Mouse (Mus musculus): ENCODE data around the gene Cdh18. TPM values are rescaled to one million over a fixed set of nuclear protein-coding genes. Genes with fewer than 3 reads are reported as not detected.

The Cdh18 gene
- polyA plus RNA-seq, 1 experiment from 2014 or later = 0.95 TPM

- no peak for ATAC-seq (ENCODE audit: low FRiP score)
- H3K9me3 ChIP-seq = no peaks in the 10 kb centered on the region
- H3K9ac ChIP-seq = no peak overlapping the region
- H3K27ac ChIP-seq = no peak overlapping the region
- H3K4me3 ChIP-seq (replicated peaks) = no peak overlapping the region
- no peaks in the 10 kb centered on the region for H3K27me3 ChIP-seq
- H3K36me3 ChIP-seq (replicated peaks) = no peaks in the 10 kb centered on the region
- no peak overlapping the region for H3K4me2 ChIP-seq
- H3K4me1 ChIP-seq = no peaks in the 10 kb centered on the region
- WGBS = 93% methylated on average over 4 of the region's 4 CpGs
Observed at GRCm38 (mm10) chr15:22776346-22776745, 227.5 kb downstream of the Cdh18 start.

GRCm38 (mm10) chr15:22789696-22790095, 240.9 kb downstream of the Cdh18 start:
- ATAC-seq (ENCODE audit: low FRiP score) = no peak
- Histone ChIP-seq H3K4me3 (replicated peaks) (no peak overlapping the region), H3K4me2 (no peak overlapping the region), H3K36me3 (replicated peaks) (no peaks in the 10 kb centered on the region), H3K9me3 (no peaks in the 10 kb centered on the region), H3K27me3 (no peaks in the 10 kb centered on the region), H3K4me1 (no peaks in the 10 kb centered on the region), H3K27ac (no peak overlapping the region), H3K9ac (no peak overlapping the region)
- WGBS = 90% methylated on average over 6 of the region's 6 CpGs

GRCm38 (mm10) chr15:22791791-22792190, 243.0 kb downstream of the Cdh18 start:
- WGBS = 92% methylated on average over 3 of the region's 3 CpGs
- Histone ChIP-seq H3K27me3 (no peaks in the 10 kb centered on the region), H3K4me3 (replicated peaks) (no peak overlapping the region), H3K27ac (no peak overlapping the region), H3K9ac (no peak overlapping the region), H3K9me3 (no peaks in the 10 kb centered on the region), H3K36me3 (replicated peaks) (no peaks in the 10 kb centered on the region), H3K4me2 (no peak overlapping the region), H3K4me1 (no peaks in the 10 kb centered on the region)
- no peak for ATAC-seq (ENCODE audit: low FRiP score)

- ATAC-seq (ENCODE audit: low FRiP score) = no peak
- no peaks in the 10 kb centered on the region for H3K9me3 ChIP-seq
- H3K27ac ChIP-seq = no peak overlapping the region
- no peaks in the 10 kb centered on the region for H3K4me1 ChIP-seq
- H3K27me3 ChIP-seq = no peaks in the 10 kb centered on the region
- no peaks in the 10 kb centered on the region for H3K36me3 ChIP-seq (replicated peaks)
- no peak overlapping the region for H3K4me3 ChIP-seq (replicated peaks)
- no peak overlapping the region for H3K4me2 ChIP-seq
- H3K9ac ChIP-seq = no peak overlapping the region
Observed at GRCm38 (mm10) chr15:22833127-22833526, 284.3 kb downstream of the Cdh18 start.

- Histone ChIP-seq H3K4me1 (no peaks in the 10 kb centered on the region), H3K27me3 (no peaks in the 10 kb centered on the region), H3K9ac (no peak overlapping the region), H3K4me3 (replicated peaks) (no peak overlapping the region), H3K36me3 (replicated peaks) (no peaks in the 10 kb centered on the region), H3K4me2 (no peak overlapping the region), H3K27ac (no peak overlapping the region), H3K9me3 (no peaks in the 10 kb centered on the region)
- no peak for ATAC-seq (ENCODE audit: low FRiP score)
- WGBS = 74% methylated on average over 1 of the region's 1 CpGs
Observed at GRCm38 (mm10) chr15:22837173-22837572, 288.4 kb downstream of the Cdh18 start.

GRCm38 (mm10) chr15:22857704-22858103, 308.9 kb downstream of the Cdh18 start:
- no peak for ATAC-seq (ENCODE audit: low FRiP score)
- Histone ChIP-seq H3K27ac (no peak overlapping the region), H3K4me3 (replicated peaks) (no peak overlapping the region)

GRCm38 (mm10) chr15:22870679-22871078, 321.9 kb downstream of the Cdh18 start:
- 0 out of 2 replicates have a peak, but pooled peaks cover 2% of the 10 kb centered on the region for H3K4me1 ChIP-seq
- H3K27ac ChIP-seq = no peak overlapping the region
- H3K36me3 ChIP-seq (replicated peaks) = no peaks in the 10 kb centered on the region
- H3K4me3 ChIP-seq (replicated peaks) = no peak overlapping the region
- WGBS = 63% methylated on average over 1 of the region's 1 CpGs
- no peaks in the 10 kb centered on the region for H3K9me3 ChIP-seq
- no peak for ATAC-seq (ENCODE audit: low FRiP score)
- H3K4me2 ChIP-seq = no peak overlapping the region
- H3K9ac ChIP-seq = no peak overlapping the region
- no peaks in the 10 kb centered on the region for H3K27me3 ChIP-seq

More at GRCm38 (mm10) chr15:22857704-22858103, 308.9 kb downstream of the Cdh18 start:
- Histone ChIP-seq H3K4me2 (no peak overlapping the region), H3K9ac (no peak overlapping the region), H3K27me3 (no peaks in the 10 kb centered on the region), H3K36me3 (replicated peaks) (no peaks in the 10 kb centered on the region), H3K4me1 (no peaks in the 10 kb centered on the region), H3K9me3 (no peaks in the 10 kb centered on the region)

- no peaks in the 10 kb centered on the region for H3K4me1 ChIP-seq
- no peaks in the 10 kb centered on the region for H3K27me3 ChIP-seq
- no peaks in the 10 kb centered on the region for H3K9me3 ChIP-seq
- H3K4me2 ChIP-seq = no peak overlapping the region
- 73% methylated on average over 4 of the region's 4 CpGs for WGBS
- no peaks in the 10 kb centered on the region for H3K36me3 ChIP-seq (replicated peaks)
- ATAC-seq (ENCODE audit: low FRiP score) = no peak
- no peak overlapping the region for H3K4me3 ChIP-seq (replicated peaks)
- H3K9ac ChIP-seq = no peak overlapping the region
- no peak overlapping the region for H3K27ac ChIP-seq
Observed at GRCm38 (mm10) chr15:22897724-22898123, 348.9 kb downstream of the Cdh18 start.

GRCm38 (mm10) chr15:22898208-22898607, 349.4 kb downstream of the Cdh18 start:
- Histone ChIP-seq H3K27me3 (no peaks in the 10 kb centered on the region), H3K9me3 (no peaks in the 10 kb centered on the region), H3K27ac (no peak overlapping the region), H3K4me2 (no peak overlapping the region), H3K4me3 (replicated peaks) (no peak overlapping the region), H3K36me3 (replicated peaks) (no peaks in the 10 kb centered on the region), H3K9ac (no peak overlapping the region), H3K4me1 (no peaks in the 10 kb centered on the region)
- ATAC-seq (ENCODE audit: low FRiP score) = no peak
- WGBS = 89% methylated on average over 4 of the region's 4 CpGs

GRCm38 (mm10) chr15:22914444-22914843, 365.6 kb downstream of the Cdh18 start:
- Histone ChIP-seq H3K4me2 (no peak overlapping the region), H3K9me3 (no peaks in the 10 kb centered on the region), H3K9ac (no peak overlapping the region), H3K4me1 (no peaks in the 10 kb centered on the region), H3K4me3 (replicated peaks) (no peak overlapping the region), H3K27ac (no peak overlapping the region), H3K27me3 (no peaks in the 10 kb centered on the region), H3K36me3 (replicated peaks) (no peaks in the 10 kb centered on the region)
- no peak for ATAC-seq (ENCODE audit: low FRiP score)

GRCm38 (mm10) chr15:22934293-22934692, 385.5 kb downstream of the Cdh18 start:
- Histone ChIP-seq H3K36me3 (replicated peaks) (no peaks in the 10 kb centered on the region), H3K9me3 (no peaks in the 10 kb centered on the region), H3K27me3 (no peaks in the 10 kb centered on the region), H3K4me2 (no peak overlapping the region), H3K4me3 (replicated peaks) (no peak overlapping the region), H3K9ac (no peak overlapping the region), H3K4me1 (no peaks in the 10 kb centered on the region), H3K27ac (no peak overlapping the region)
- 86% methylated on average over 4 of the region's 4 CpGs for WGBS
- ATAC-seq (ENCODE audit: low FRiP score) = no peak

- WGBS = 80% methylated on average over 1 of the region's 1 CpGs
Observed at GRCm38 (mm10) chr15:22947234-22947633, 398.4 kb downstream of the Cdh18 start.

GRCm38 (mm10) chr15:22969424-22969823, 420.6 kb downstream of the Cdh18 start:
- WGBS = 74% methylated on average over 11 of the region's 11 CpGs

More at GRCm38 (mm10) chr15:22947234-22947633, 398.4 kb downstream of the Cdh18 start:
- Histone ChIP-seq H3K27me3 (no peaks in the 10 kb centered on the region), H3K36me3 (replicated peaks) (no peaks in the 10 kb centered on the region), H3K4me2 (no peak overlapping the region), H3K27ac (no peak overlapping the region), H3K9ac (no peak overlapping the region), H3K4me3 (replicated peaks) (no peak overlapping the region), H3K9me3 (no peaks in the 10 kb centered on the region), H3K4me1 (no peaks in the 10 kb centered on the region)
- ATAC-seq (ENCODE audit: low FRiP score) = no peak

GRCm38 (mm10) chr15:22980136-22980535, 431.3 kb downstream of the Cdh18 start:
- Histone ChIP-seq H3K27me3 (no peaks in the 10 kb centered on the region), H3K4me2 (no peak overlapping the region), H3K36me3 (replicated peaks) (no peaks in the 10 kb centered on the region), H3K4me3 (replicated peaks) (no peak overlapping the region), H3K9me3 (no peaks in the 10 kb centered on the region), H3K27ac (no peak overlapping the region), H3K4me1 (no peaks in the 10 kb centered on the region), H3K9ac (no peak overlapping the region)
- ATAC-seq (ENCODE audit: low FRiP score) = no peak
- WGBS = 88% methylated on average over 5 of the region's 5 CpGs

More at GRCm38 (mm10) chr15:22969424-22969823, 420.6 kb downstream of the Cdh18 start:
- Histone ChIP-seq H3K9ac (no peak overlapping the region), H3K4me1 (no peaks in the 10 kb centered on the region), H3K27ac (no peak overlapping the region), H3K36me3 (replicated peaks) (no peaks in the 10 kb centered on the region), H3K4me3 (replicated peaks) (no peak overlapping the region), H3K9me3 (no peaks in the 10 kb centered on the region), H3K27me3 (no peaks in the 10 kb centered on the region), H3K4me2 (no peak overlapping the region)
- no peak for ATAC-seq (ENCODE audit: low FRiP score)
